In genomic region chr15:77213829-77214228, GRCm38 (mm10) we compare ENCODE assay signal across 9 mouse cellular contexts.
A peak's percentile ranks its signal among the peaks of the same experiment; 100 is the strongest.
DNase-seq lines count a peak whose midpoint lies in the region; ATAC-seq and TF ChIP-seq lines count a peak whose summit lies in the region.
"Had no signal": no experiment of that assay in that cellular context is flagged by ENCODE, and none has a peak within 500 bp of the region (broad histone marks: within the 10 kb centered on the region; RNA-seq: fewer than 3 reads in every experiment).

No protein-coding gene starts in this region.

- H3K9me3 ChIP-seq in intestine, postnatal 0 days (ENCODE audit: control insufficient read depth), result no peaks in the 10 kb centered on the region
- H3K9me3 ChIP-seq in intestine, embryonic 16.5 days (ENCODE audit: control insufficient read depth, low read length), result no peaks in the 10 kb centered on the region
- no peaks in the 10 kb centered on the region for H3K9me3 ChIP-seq in embryonic facial prominence, embryonic 11.5 days (replicated peaks; ENCODE audit: control insufficient read depth, low read length)
- no peaks in the 10 kb centered on the region for H3K9me3 ChIP-seq in neural tube, embryonic 11.5 days (ENCODE audit: control insufficient read depth, low read length)
- H3K9me3 ChIP-seq: megakaryocyte, embryonic 14.5 days had no signal

- H3K4me2 ChIP-seq in intestine, postnatal 0 days (replicated peaks; ENCODE audit: low read depth), result no peak overlapping the region
- H3K4me2 ChIP-seq in intestine, embryonic 16.5 days (ENCODE audit: low read depth, low read length), result no peak overlapping the region
- H3K4me2 ChIP-seq in embryonic facial prominence, embryonic 11.5 days (ENCODE audit: low read depth, low read length), result no peak overlapping the region
- no peak overlapping the region for H3K4me2 ChIP-seq in neural tube, embryonic 11.5 days (ENCODE audit: low read depth)

- no peak for TF ChIP-seq CTCF in intestine, postnatal 0 days (IDR thresholded peaks at IDR 0.05; ENCODE audit: low read depth)

- no peak for ATAC-seq in intestine, postnatal 0 days
- ATAC-seq in intestine, embryonic 16.5 days, result no peak
- ATAC-seq in embryonic facial prominence, embryonic 11.5 days (replicated peaks; ENCODE audit: insufficient number of reproducible peaks, low FRiP score, low TSS enrichment, low read depth), result no peak
- no peak for ATAC-seq in neural tube, embryonic 11.5 days (ENCODE audit: insufficient read depth, low FRiP score, low TSS enrichment)

- 0 out of 2 replicates have a peak, but pooled peaks cover 3% of the 10 kb centered on the region for H3K4me1 ChIP-seq in intestine, postnatal 0 days (replicated peaks; ENCODE audit: control insufficient read depth, insufficient read depth, low read length)
- H3K4me1 ChIP-seq in intestine, embryonic 16.5 days (ENCODE audit: control insufficient read depth, insufficient read depth, low read length), result peaks cover 31% of the 10 kb centered on the region
- H3K4me1 ChIP-seq in embryonic facial prominence, embryonic 11.5 days (ENCODE audit: control insufficient read depth, insufficient read depth, low read length), result peaks cover 23% of the 10 kb centered on the region
- peaks cover 22% of the 10 kb centered on the region for H3K4me1 ChIP-seq in neural tube, embryonic 11.5 days (ENCODE audit: control insufficient read depth, insufficient read depth, low read length)
- H3K4me1 ChIP-seq: megakaryocyte, embryonic 14.5 days had no signal

- 52% methylated on average over 5 of the region's 5 CpGs for WGBS in intestine, postnatal 0 days
- WGBS in intestine, embryonic 16.5 days, result 39% methylated on average over 5 of the region's 5 CpGs
- WGBS in embryonic facial prominence, embryonic 11.5 days, result 27% methylated on average over 5 of the region's 5 CpGs
- WGBS in neural tube, embryonic 11.5 days, result 45% methylated on average over 5 of the region's 5 CpGs

- no peak overlapping the region for H3K27ac ChIP-seq in intestine, postnatal 0 days (ENCODE audit: low read depth, low read length)
- H3K27ac ChIP-seq in intestine, embryonic 16.5 days (ENCODE audit: low read length), result no peak overlapping the region
- H3K27ac ChIP-seq in embryonic facial prominence, embryonic 11.5 days (replicated peaks; ENCODE audit: low read depth, low read length), result peak overlapping the region; percentile 82
- 0 out of 2 replicates have a peak overlapping the region, but pooled peaks have one; percentile 34 for H3K27ac ChIP-seq in neural tube, embryonic 11.5 days (ENCODE audit: low read depth, low read length)

- no peaks in the 10 kb centered on the region for H3K27me3 ChIP-seq in intestine, postnatal 0 days (replicated peaks; ENCODE audit: control insufficient read depth, insufficient read depth, low read length)
- H3K27me3 ChIP-seq in intestine, embryonic 16.5 days (replicated peaks; ENCODE audit: control insufficient read depth, insufficient read depth, low read length), result no peaks in the 10 kb centered on the region
- H3K27me3 ChIP-seq in embryonic facial prominence, embryonic 11.5 days (ENCODE audit: control insufficient read depth, insufficient read depth, low read length), result no peaks in the 10 kb centered on the region
- H3K27me3 ChIP-seq in neural tube, embryonic 11.5 days (ENCODE audit: control insufficient read depth, insufficient read depth, low read length), result no peaks in the 10 kb centered on the region

- no peaks in the 10 kb centered on the region for H3K36me3 ChIP-seq in intestine, postnatal 0 days (ENCODE audit: control insufficient read depth, insufficient read depth)
- no peaks in the 10 kb centered on the region for H3K36me3 ChIP-seq in intestine, embryonic 16.5 days (ENCODE audit: control insufficient read depth, insufficient read depth, low read length)
- no peaks in the 10 kb centered on the region for H3K36me3 ChIP-seq in embryonic facial prominence, embryonic 11.5 days (replicated peaks; ENCODE audit: control insufficient read depth, insufficient read depth, low read depth, low read length)
- H3K36me3 ChIP-seq in neural tube, embryonic 11.5 days (ENCODE audit: control insufficient read depth, insufficient read depth, low read length), result no peaks in the 10 kb centered on the region

- no peak overlapping the region for H3K4me3 ChIP-seq in intestine, postnatal 0 days (ENCODE audit: low read depth, low read length)
- no peak overlapping the region for H3K4me3 ChIP-seq in intestine, embryonic 16.5 days (ENCODE audit: low read length)
- H3K4me3 ChIP-seq in embryonic facial prominence, embryonic 11.5 days (ENCODE audit: low read depth, low read length), result no peak overlapping the region
- no peak overlapping the region for H3K4me3 ChIP-seq in neural tube, embryonic 11.5 days (ENCODE audit: low read depth, low read length)
- H3K4me3 ChIP-seq: megakaryocyte, embryonic 14.5 days had no signal

- no peak for DNase-seq in embryonic facial prominence, embryonic 11.5 days (ENCODE audit: low spot score)
- DNase-seq in kidney, adult 8-10 months, result peak; percentile 32 to 51
- no peak for DNase-seq in neural tube, embryonic 11.5 days (ENCODE audit: low spot score)
- DNase-seq in urinary bladder, postnatal 4 days (ENCODE audit: low spot score in 2 of 2), result no peak
- no peak for DNase-seq in spleen, postnatal 36 days (ENCODE audit: low spot score in 2 of 2)
- DNase-seq: thymus, adult 18-20 months had no signal

- peak overlapping the region; percentile 1; the same call in 1 of the 2 replicates for H3K9ac ChIP-seq in intestine, postnatal 0 days (ENCODE audit: low read depth, low read length)
- no peak overlapping the region for H3K9ac ChIP-seq in intestine, embryonic 16.5 days (ENCODE audit: low read depth, low read length)
- no peak overlapping the region for H3K9ac ChIP-seq in embryonic facial prominence, embryonic 11.5 days (replicated peaks; ENCODE audit: low read length)
- no peak overlapping the region for H3K9ac ChIP-seq in neural tube, embryonic 11.5 days (ENCODE audit: low read length)

Comparison
In these comparisons a context has a peak if more than half of its experiments do, and no peak if none do; other contexts are left out.
1. H3K27ac ChIP-seq: peak in embryonic facial prominence, embryonic 11.5 days (single experiment) and neural tube, embryonic 11.5 days (single experiment); none in intestine, postnatal 0 days (single experiment) and intestine, embryonic 16.5 days (single experiment).
2. DNase-seq: peak in kidney, adult 8-10 months (2 of 2); none in embryonic facial prominence, embryonic 11.5 days (single experiment), neural tube, embryonic 11.5 days (single experiment), urinary bladder, postnatal 4 days (0 of 2) and spleen, postnatal 36 days (0 of 2).